Mouse (Mus musculus): ENCODE measurements around the gene Pold1.
A peak's percentile ranks its signal among the peaks of the same experiment; 100 is the strongest.

The Pold1 gene

DNA sequence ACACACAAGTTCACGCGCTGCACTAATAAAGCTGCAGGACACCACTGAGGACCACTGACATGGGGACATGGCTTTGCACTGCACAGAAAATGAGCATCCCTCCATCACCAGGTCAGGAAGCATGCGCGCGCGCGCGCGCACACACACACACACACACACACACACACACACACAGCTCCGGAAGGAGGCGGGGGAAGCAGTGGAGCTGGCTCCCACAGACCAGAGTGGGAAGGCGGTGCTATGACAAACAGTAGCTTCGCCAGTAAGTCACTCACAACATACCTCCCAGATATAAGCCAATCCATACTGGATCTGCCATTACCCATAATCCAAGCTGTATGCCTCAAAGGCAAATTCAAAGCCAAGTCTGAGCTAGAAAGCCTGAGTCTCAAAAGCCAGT is 1.6 kb downstream of the Pold1 start:
- no peak for DNase-seq (ENCODE audit: low read depth, low spot score)

DNA sequence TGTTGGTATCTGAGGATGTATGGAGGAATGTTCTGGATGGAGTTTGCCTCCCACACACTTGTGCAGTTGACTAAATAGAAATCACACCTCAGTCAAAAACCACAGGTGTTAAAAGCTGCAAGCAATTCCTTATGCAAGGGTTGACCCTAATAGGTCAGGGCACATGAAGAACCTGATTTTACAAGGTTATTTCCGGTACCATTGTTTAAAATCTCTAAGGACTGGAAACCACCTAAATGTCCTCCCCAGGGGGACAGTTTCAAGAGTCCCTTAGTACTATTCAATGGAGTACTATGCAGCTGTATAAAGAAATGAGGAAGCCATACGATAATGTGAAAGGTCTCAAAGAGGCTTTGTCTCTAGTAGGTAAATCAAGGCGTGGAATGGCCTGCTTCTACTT is 2.4 kb downstream of the Pold1 start:
- DNase-seq (ENCODE audit: low read depth, low spot score): peak; percentile 56

DNA sequence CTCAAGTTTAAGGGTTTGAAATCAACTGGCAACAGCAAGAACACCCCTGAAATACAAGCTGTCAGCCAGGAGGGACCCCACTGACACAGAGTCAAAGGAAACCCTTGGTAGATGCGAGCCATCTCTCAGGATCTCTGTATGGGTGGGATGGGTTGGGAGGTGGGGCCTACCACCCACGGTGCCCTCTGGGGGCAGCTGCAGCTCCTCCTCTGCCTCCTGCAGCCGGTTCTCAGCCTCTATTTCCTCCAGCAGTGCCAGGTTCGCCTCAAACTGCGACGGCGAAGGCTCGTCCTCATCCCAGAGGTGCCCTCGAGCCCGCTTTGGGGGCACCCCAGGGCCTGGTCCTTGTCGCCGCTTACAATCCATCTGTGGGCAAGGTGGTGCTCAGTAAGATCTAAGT is 5.6 kb downstream of the Pold1 start:
- DNase-seq (ENCODE audit: low read depth, low spot score): no peak

DNA sequence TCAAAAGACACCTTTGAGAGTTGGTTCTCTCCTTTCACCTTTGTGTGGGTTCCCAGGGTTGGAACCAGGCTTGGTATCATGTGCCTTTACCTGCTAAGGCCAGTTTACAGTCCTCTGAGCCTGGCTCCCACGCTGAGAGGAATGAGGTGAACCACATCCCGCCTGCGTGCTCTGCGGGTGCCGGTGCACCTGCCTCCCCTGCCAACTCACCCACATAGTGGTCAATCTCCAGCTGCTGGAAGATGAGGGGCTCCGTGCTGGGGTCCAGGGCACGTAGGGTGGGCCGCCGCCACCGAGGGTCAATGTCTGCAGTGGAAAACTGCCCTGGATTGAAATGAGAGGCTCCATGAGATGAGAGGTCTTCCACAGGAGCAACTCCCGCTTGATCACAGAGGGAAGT is 6.1 kb downstream of the Pold1 start:
- no peak for DNase-seq (ENCODE audit: low read depth, low spot score)

DNA sequence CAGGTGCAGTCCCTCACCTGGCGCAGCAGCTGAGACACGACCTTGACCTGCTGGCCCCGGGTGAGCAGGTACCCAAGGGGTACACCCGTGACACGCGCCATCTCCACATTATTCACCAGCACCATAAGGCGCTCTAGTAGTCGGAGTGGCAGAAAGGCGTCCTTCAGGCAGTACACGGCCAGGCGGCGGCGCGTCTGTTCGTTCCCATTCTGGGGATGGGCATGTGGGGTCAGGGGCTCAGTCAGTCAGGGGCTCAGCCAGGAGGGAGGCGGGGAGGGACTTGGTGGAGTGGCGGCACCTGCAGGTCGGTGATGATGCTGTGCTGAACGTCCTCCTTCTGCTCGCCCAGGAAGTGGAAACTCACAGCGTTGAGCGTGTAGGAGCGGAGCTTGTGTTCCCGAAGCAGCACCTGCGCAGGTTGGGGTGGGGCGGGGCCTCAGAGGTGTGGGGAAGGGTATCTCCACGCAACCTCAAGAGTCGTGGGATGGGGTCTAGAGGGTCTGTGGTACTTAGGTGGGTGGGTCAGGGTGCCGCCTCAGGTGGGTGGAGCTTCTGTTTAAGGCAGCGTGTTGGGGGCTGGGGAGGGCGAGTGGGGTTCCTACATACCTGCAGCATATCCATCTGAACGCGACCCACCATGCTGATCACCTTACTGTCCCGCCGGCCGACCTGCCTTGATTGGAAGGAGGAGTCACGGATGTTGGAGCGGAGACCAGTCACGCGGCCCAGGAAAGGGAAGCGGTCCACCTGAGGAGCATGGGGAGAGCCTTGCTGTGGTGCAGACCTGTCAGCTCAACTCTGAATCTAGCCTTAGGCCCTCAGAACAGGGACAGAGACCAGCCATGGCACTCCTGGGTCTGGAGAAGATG is 9.7 kb downstream of the Pold1 start:
- DNase-seq (ENCODE audit: low read depth, low spot score): no peak

DNA sequence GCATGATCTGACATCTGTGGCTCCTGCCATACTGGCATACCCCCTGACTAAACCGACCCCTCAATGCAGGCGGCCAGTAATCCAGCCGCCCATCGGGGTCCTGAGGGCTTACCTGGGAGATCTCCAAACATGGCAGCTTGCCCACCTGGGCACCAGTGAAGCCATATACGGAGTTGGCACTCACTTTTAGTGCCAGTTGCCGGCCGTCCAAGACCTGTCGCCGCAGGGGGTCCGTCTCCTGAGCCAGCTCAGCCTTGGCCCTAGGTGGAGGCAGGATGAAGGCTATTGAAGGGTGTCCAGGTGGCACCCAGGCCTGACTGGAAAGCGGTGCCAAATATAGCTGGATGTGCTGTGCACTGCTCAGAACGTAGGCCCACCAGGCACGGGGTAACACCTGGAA is 11.2 kb downstream of the Pold1 start:
- no peak for DNase-seq (ENCODE audit: low read depth, low spot score)

DNA sequence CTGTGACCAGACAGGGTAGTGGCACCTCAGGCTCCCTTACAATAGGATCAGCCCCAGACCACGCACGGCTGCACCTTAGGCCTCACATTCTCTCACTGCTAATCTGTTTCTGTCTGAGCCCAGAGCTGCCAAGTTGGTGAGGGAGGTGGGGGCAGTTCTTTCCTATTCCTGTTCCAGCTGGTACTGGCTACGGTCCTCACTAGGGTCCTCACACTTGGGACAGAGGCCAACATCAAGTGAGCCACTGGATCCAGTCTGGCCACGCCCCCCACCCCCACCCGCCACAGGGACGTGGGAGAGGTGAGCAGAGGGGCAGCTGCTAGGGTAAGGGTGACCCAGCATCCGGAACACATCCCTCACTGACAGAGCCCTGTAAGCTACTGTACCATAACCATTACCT is 11.6 kb downstream of the Pold1 start:
- DNase-seq (ENCODE audit: low read depth, low spot score): no peak

DNA sequence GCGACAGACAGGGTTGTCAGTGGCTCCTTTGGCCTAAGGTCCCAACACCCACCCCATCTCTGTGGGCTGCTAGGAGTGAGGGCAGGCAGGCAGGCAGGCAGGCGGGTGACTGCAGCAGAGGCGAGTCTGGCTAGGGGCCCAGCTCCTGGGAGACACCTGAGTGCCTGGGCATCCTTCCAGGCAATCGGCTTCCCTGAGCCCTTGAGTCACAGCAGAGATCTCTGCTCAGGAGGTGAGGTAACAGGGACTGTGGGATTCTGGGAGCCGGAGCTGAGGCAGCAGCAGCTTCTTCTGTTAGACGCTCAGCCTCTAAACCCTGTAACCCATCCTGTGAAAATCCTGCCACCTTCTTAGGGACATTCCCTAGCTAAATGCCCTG is 12.1 kb downstream of the Pold1 start:
- DNase-seq (ENCODE audit: low read depth, low spot score): no peak

DNA sequence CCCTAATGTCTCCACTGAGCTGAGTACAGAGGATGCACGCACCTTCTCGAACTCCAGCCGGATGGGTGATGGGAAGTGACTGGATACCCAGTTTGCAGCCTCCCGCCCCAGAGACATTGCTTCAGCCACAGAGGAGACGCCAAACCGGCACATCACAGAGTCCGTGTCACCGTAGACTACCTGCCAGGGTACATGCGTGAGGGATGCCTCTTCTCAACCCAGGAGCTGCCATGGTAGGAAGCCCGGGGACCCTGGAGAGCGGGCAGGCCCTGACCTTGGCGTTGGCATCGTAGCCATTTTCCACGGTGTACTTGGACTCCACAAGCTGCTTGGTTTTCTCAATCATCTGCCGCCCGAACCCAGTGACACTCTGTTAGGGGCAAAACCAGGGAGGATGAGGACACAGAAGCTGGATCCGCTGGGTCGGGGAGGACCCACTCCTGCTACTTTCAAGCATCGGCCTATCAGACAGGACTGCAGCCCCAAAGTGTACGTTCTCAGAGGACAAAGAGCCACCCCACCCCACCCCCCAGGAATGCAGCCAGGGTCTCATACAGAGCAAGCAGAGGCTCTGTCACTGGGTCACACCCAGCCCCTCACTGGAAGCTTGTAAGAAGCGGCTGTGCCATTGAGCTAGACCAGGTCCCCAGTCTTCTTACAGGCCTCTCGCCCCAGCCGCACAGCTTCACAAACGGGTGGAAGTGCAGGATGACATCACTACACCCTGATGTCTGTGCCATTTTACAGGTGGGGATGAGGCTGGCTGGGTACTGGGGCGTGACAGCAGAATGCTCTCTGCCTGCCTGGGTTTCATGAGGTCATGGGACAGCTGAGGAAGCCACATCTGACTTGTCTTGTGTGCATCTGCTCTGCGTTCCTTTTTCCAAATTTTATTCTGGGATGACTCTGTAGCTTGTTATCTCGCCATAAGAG is 12.7 kb downstream of the Pold1 start:
- peak; percentile 69 for DNase-seq (ENCODE audit: low read depth, low spot score)

DNA sequence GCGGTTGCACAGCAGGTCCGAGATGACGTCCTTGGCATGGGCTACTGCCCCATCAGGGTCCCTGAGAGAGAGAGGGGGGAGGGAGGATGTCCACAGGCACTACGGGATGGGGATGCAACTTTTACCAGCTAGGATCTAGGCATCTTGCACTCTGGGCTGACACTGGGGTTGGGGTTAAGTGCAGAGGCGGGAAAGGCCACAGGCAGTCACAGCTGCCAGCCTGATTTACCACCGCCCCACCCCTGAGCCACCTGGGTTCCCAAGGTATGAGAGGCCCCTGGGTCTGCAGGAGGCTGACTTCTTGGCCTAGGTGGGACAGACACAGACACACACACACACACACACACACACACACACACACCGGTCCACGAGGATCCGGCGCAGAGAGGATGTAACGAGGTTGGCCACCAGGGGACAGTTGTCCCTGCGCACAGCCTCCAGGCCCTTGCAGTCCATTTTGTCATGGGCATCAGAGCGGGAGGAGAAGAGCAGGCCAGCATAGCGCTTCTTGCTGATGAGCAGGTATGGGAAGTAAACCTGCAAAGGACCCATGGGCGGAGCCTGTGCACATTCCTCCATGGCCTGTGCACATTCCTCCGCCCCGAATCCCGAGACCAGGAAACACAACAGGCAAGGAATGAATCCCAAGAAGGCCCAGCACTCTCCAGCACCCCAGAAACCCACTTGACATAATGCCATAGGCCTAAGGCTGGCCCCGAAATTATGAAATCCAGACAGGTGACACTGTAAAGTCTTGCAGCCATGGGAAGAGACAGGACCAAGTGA is 13.8 kb downstream of the Pold1 start:
- peak; percentile 78 for DNase-seq (ENCODE audit: low read depth, low spot score)

DNA sequence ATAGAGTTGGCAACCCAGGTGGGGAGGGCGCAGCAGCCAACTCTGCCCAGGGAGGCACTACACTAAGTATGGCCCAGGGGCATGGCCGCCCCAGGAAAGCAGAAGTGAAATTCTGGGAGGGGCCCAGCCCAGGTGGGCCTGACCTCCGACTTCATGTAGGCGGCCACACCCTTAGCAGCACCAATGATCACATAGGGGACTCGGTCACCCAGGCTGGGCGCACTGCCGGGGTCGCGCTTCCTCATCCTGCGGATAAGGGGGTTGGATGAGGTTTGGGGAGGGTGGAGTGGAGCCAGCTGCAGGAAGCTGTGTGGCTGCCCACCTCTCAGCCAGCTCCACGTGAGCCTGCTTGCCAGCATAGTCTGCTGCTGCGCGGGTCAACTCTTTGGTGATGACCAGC is 14.4 kb downstream of the Pold1 start:
- DNase-seq (ENCODE audit: low read depth, low spot score): peak; percentile 97

DNA sequence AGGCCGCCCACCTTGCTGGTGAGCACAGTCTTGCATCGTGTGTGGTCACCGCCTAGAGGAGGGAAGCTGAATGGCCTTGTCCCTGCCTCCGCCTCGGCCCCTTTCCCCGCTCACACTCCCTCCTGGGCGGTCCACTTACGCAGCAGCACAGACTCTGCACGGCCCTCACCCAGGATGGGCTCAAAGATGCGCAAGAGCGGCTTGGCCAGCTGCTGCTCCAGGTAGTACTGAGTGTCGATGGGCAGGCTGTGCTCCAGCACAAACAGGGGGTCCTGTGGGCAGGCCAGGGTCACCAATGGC is 15.0 kb downstream of the Pold1 start:
- DNase-seq (ENCODE audit: low read depth, low spot score): no peak

DNA sequence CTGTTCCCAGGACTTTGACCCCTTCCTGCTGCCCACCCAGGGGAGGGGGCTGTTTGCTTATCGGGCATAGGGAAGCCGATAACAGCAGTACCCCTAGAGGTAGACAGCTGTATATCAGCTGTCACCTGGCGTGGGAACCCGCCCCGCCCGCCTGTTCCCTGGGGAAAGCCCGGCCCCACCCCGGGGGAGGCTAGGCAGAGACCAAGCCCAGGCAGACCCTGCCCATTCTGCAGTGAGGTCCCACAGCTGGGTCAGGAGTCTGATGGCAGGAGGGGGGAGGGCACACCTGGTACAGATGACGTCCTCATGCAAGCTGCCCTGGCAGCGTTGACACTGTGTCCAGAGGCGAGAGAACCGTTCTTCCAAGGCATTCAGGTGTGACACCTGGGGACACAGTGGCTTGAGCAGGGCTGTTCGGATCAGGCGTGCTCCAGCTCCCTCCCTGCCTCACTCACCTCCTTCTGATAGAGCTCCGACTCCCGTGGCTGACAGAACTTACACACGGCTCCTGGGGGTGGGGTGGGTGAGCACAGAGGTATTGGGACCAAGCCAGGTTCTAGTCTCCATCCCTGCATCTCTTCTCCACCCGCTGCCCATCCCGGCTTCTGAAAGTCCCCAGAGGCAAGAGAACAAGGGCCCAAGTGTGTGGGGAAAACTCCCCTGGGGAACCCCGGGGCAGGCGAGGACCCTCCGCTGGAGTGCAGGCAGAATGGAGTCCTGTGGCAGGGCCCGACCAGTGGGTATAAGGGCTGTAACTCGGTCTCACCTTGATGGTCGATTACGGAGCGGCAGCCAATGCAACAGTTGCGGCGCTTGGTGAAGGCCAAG is 15.5 kb downstream of the Pold1 start:
- peak; percentile 88 for DNase-seq (ENCODE audit: low read depth, low spot score)

DNA sequence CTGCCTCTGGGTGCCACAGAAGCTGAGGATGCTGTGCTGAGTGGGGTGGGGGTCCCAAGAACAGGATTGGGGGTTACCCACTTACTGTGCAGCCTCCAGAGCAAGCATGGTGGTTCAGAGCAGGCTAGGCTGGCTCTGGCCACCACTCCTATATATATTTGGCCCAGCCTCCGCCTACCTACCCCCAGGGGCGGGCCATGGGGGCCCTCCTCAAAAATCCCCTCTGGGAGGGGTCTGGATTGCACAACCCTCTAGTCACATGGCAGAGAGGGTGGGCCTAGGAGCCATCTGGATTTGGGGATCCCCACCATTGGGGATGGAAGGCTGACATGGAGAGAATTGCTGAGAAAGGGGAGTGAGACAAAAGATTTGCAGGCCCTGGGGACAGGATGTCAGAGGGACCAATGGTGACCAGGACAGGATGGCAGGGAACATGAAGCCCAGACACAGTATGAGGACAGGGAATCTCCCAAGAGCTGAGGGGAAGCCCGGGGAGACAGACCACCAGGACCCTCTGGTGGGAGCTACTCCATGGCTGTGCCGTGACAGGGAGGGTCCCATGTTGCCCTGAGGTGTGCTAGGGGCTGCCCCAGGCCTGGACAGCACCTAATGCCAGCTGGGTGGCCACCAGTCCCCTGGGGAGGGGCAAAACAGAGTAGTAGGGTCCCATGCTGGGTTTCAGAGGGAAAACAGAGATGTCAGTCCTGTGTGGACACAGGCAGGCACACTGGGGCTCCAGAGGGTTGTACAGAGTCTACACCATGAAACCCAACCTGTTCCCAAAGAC is 16.5 kb downstream of the Pold1 start, which contains the start of gene Spib:
Gene Spib (minus strand): TSS at position 126 of the 787 bp plus-strand sequence.
- DNase-seq (ENCODE audit: low read depth, low spot score): peak; percentile 90

DNA sequence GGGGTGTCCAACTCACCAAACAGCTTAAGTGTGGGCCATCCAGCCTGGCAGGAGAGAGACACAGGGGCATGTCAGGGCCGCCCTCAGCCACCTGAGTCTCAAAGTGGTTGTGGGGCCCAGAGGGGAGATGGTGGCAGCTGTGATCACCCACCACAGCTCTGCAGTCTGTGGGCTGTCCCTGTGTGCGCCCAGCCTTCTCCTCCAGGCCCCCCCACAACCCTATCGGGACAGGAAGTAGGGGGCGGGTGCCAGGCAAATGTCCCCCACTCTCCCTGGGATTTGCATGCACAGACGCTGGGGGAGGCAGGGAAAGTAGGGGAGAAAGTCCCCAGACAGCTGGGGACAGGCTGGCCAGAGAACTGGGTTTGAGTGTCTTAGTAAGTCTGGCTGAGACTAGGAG is 17.4 kb downstream of the Pold1 start:
- DNase-seq (ENCODE audit: low read depth, low spot score): peak; percentile 97

DNA sequence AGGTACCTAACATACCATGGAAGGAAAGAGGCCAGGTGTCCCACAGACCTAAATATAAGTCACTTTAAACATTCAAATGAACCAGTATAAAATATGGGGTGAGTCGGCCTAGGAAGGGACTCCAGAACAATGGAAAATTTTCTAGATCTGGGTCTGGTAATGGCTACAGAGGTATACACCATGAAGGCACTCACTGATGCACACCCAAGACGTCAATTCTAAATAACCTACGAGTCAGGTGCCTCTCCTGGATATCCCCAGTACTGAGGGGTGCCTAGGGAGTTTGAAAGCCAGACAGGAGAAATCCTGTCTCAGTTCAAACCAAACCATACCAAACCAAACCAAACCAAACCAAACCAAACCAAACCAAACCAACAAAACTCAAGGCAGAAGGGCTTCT is 18.1 kb downstream of the Pold1 start:
- DNase-seq (ENCODE audit: low read depth, low spot score): no peak

DNA sequence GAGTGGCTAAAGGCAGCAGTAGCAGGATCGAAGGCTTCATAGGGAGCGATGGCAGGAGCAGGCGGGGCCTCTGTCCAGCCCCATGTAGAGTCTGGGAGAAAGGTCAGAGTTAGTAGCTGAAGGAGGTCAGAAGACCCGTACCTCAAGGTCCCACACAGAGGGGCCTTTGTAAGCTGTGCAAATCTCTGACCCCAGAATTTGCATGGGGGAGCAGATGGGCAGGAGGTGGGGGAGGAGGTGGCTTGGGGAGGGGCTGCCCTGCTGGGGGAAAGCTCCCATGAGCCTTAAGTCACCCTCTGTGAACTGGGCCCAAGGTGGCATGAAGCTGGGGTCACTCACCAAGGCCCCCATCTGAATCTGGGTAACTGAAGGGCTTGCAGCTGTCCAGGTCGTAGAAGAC is 19.1 kb downstream of the Pold1 start:
- DNase-seq (ENCODE audit: low read depth, low spot score): peak; percentile 92

DNA sequence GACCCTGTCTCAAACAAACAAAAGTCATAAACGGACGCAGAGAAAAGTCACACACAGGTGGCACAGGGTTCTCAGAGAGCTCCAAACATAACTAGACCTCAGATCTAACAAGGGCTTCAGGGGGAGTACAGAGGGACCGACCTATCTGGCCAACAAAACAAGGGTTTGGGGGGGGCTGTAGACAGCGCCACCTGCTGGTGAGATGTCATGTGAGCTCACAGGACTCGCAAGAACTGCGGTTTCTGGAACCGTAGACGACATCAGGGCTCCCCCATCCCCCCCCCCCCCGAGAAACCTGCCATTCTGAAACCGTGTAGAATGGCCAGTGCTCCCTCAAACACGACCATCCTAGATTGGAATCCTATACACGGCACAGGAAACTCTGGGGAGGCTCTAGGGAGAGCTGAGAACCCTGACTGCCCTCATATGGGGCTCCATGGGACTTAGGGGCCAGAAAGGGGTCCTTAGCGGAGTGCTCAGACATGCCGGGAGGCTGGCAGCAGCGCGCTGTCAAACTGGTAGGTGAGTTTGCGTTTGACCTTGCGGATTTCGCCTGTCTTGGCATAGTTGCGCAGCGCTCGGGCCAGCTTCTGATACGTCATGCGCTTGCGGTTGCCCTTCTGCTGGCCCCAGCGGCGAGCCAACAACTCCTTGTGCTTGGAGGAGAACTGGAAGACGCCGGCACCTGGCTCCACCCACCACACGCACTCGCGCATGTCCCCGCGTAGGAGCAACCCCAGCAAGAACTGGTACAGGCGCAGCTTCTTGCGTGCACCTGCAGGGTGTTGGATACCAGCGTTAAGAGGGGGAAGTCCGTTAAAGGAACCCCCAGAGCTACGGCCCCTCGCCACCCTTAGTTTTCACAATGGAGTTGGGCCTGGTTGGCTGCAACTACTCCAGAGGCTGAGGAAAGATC is 20.9 kb downstream of the Pold1 start:
- DNase-seq (ENCODE audit: low read depth, low spot score): peak; percentile 94
